Mouse (Mus musculus): ENCODE measurements at regions not wholly inside any gene's neighbourhood (a gene's known extent, or its start where the extent isn't known, plus 50 kb on each side); places are given as distances from the start of the nearest gene placed in this dataset.

GRCm38 (mm10) chr14:61896879-61897278, 289.6 kb downstream of the Kcnrg start:
- Histone ChIP-seq H3K9me3 (ENCODE audit: control insufficient read depth, low read length) (no peaks in the 10 kb centered on the region), H3K9ac (ENCODE audit: low read length) (no peak overlapping the region), H3K4me3 (ENCODE audit: low read depth, low read length) (no peak overlapping the region), H3K27ac (ENCODE audit: low read depth) (no peak overlapping the region), H3K36me3 (ENCODE audit: control insufficient read depth, insufficient read depth, low read length) (no peaks in the 10 kb centered on the region), H3K4me1 (replicated peaks; ENCODE audit: control insufficient read depth, insufficient read depth, low read length) (no peaks in the 10 kb centered on the region), H3K27me3 (replicated peaks; ENCODE audit: control insufficient read depth, insufficient read depth, low read length) (no peaks in the 10 kb centered on the region), H3K4me2 (ENCODE audit: low read length) (no peak overlapping the region)
- DNase-seq (ENCODE audit: low spot score) (no peak), ATAC-seq (replicated peaks; ENCODE audit: low FRiP score, low TSS enrichment, low read depth) (no peak)
- whole genome bisulfite sequencing = 93% methylated on average over 5 of the region's 5 CpGs

GRCm38 (mm10) chr14:61898664-61899063, 291.4 kb downstream of the Kcnrg start:
- no peak overlapping the region for H3K4me2 ChIP-seq (ENCODE audit: low read length)
- no peaks in the 10 kb centered on the region for H3K9me3 ChIP-seq (ENCODE audit: control insufficient read depth, low read length)
- H3K4me1 ChIP-seq (replicated peaks; ENCODE audit: control insufficient read depth, insufficient read depth, low read length) = no peaks in the 10 kb centered on the region
- H3K36me3 ChIP-seq (ENCODE audit: control insufficient read depth, insufficient read depth, low read length) = no peaks in the 10 kb centered on the region
- 85% methylated on average over 10 of the region's 10 CpGs for WGBS
- no peak overlapping the region for H3K9ac ChIP-seq (ENCODE audit: low read length)
- no peaks in the 10 kb centered on the region for H3K27me3 ChIP-seq (replicated peaks; ENCODE audit: control insufficient read depth, insufficient read depth, low read length)
- H3K4me3 ChIP-seq (ENCODE audit: low read depth, low read length) = no peak overlapping the region
- DNase-seq (ENCODE audit: low spot score) = no peak
- no peak for ATAC-seq (replicated peaks; ENCODE audit: low FRiP score, low TSS enrichment, low read depth)
- H3K27ac ChIP-seq (ENCODE audit: low read depth) = no peak overlapping the region

DNA sequence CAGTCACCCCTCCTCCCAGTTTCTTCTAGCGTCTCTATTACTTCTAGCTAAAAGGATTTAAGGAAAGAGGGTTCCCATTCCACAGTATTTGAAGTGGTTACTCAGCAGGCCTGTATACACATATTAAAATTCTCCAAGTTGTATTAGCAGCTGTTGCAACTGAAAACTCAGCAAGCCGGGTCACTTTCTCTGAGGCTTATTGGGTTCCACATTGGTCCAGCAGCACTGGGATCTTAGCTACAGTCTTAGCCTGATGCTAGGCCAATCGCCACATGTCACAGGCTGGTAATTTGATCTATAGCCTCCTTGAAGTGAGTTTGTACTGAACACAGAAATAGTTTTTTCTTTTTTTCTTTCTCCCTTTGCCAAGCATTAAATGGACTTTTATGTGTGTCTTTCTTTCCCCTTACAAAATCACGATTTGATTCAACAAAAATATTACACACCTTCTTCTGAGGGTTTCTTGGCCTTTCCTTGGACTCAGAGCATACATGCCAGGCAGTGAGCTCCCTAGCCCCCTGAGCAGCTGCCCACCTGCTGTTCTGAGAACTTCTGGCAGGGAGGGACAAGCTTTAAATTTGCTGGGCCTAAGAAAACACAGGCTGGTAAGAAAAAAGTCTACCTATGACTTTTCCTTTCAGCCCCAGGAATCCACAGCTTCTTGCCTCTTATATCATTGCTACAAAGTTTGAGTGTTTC, 297.3 kb downstream of the Kcnrg start:
- no peaks in the 10 kb centered on the region for H3K4me1 ChIP-seq (replicated peaks; ENCODE audit: control insufficient read depth, insufficient read depth, low read length)
- no peak overlapping the region for H3K27ac ChIP-seq (ENCODE audit: low read depth)
- no peak overlapping the region for H3K9ac ChIP-seq (ENCODE audit: low read length)
- DNase-seq (ENCODE audit: low spot score) (no peak), ATAC-seq (replicated peaks; ENCODE audit: low FRiP score, low TSS enrichment, low read depth) (no peak)
- H3K4me3 ChIP-seq (ENCODE audit: low read depth, low read length) = no peak overlapping the region
- no peak overlapping the region for H3K4me2 ChIP-seq (ENCODE audit: low read length)
- H3K27me3 ChIP-seq (replicated peaks; ENCODE audit: control insufficient read depth, insufficient read depth, low read length) = no peaks in the 10 kb centered on the region
- no peaks in the 10 kb centered on the region for H3K36me3 ChIP-seq (ENCODE audit: control insufficient read depth, insufficient read depth, low read length)
- 71% methylated on average over 4 of the region's 4 CpGs for WGBS
- H3K9me3 ChIP-seq (ENCODE audit: control insufficient read depth, low read length) = no peaks in the 10 kb centered on the region

DNA sequence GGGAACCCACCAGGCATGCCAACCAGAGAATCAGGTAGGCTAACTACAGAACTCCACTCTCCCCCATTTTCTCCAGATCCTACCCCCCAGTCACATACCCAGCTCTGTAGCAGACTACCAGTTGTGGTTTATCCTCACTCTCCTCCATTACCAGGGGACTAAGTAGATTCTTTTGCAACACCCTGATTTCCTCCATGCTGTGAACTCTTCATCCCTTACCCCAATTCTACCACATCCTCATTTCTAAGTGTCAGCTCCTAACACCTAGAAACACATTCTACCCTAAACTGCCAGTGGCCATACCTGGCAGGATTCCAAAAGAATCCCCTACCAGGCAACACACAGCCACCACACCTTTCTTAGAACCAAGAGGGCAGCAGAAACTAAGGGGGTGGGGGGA, 310.9 kb downstream of the Kcnrg start:
- DNase-seq (ENCODE audit: low spot score) = no peak
- H3K9ac ChIP-seq (ENCODE audit: low read length) = no peak overlapping the region

GRCm38 (mm10) chr14:61931811-61932210, 324.6 kb downstream of the Kcnrg start:
- Histone ChIP-seq H3K27me3 (replicated peaks; ENCODE audit: control insufficient read depth, insufficient read depth, low read length) (no peaks in the 10 kb centered on the region), H3K9ac (ENCODE audit: low read length) (no peak overlapping the region), H3K4me3 (ENCODE audit: low read depth, low read length) (no peak overlapping the region), H3K9me3 (ENCODE audit: control insufficient read depth, low read length) (0 out of 2 replicates have a peak, but pooled peaks cover 2% of the 10 kb centered on the region), H3K4me1 (replicated peaks; ENCODE audit: control insufficient read depth, insufficient read depth, low read length) (no peaks in the 10 kb centered on the region), H3K4me2 (ENCODE audit: low read length) (no peak overlapping the region), H3K36me3 (ENCODE audit: control insufficient read depth, insufficient read depth, low read length) (no peaks in the 10 kb centered on the region), H3K27ac (ENCODE audit: low read depth) (no peak overlapping the region)
- ATAC-seq (replicated peaks; ENCODE audit: low FRiP score, low TSS enrichment, low read depth) (no peak), DNase-seq (ENCODE audit: low spot score) (no peak)
- WGBS = 78% methylated on average over 8 of the region's 8 CpGs

More for the DNA sequence above, 310.9 kb downstream of the Kcnrg start:
- H3K4me3 ChIP-seq (ENCODE audit: low read depth, low read length) = no peak overlapping the region
- H3K4me1 ChIP-seq (replicated peaks; ENCODE audit: control insufficient read depth, insufficient read depth, low read length) = no peaks in the 10 kb centered on the region
- H3K4me2 ChIP-seq (ENCODE audit: low read length) = no peak overlapping the region
- no peaks in the 10 kb centered on the region for H3K9me3 ChIP-seq (ENCODE audit: control insufficient read depth, low read length)
- H3K27ac ChIP-seq (ENCODE audit: low read depth) = no peak overlapping the region
- no peaks in the 10 kb centered on the region for H3K27me3 ChIP-seq (replicated peaks; ENCODE audit: control insufficient read depth, insufficient read depth, low read length)
- H3K36me3 ChIP-seq (ENCODE audit: control insufficient read depth, insufficient read depth, low read length) = no peaks in the 10 kb centered on the region
- no peak for ATAC-seq (replicated peaks; ENCODE audit: low FRiP score, low TSS enrichment, low read depth)

- DNase-seq (ENCODE audit: low spot score) (no peak), ATAC-seq (replicated peaks; ENCODE audit: low FRiP score, low TSS enrichment, low read depth) (no peak)
- H3K9ac ChIP-seq (ENCODE audit: low read length) = no peak overlapping the region
- H3K4me1 ChIP-seq (replicated peaks; ENCODE audit: control insufficient read depth, insufficient read depth, low read length) = peaks cover 3% of the 10 kb centered on the region; the same call in 1 of the 2 replicates
- 0 out of 2 replicates have a peak, but pooled peaks cover 2% of the 10 kb centered on the region for H3K9me3 ChIP-seq (ENCODE audit: control insufficient read depth, low read length)
- no peaks in the 10 kb centered on the region for H3K36me3 ChIP-seq (ENCODE audit: control insufficient read depth, insufficient read depth, low read length)
- no peak overlapping the region for H3K27ac ChIP-seq (ENCODE audit: low read depth)
- H3K4me2 ChIP-seq (ENCODE audit: low read length) = no peak overlapping the region
- WGBS = 83% methylated on average over 7 of the region's 7 CpGs
- no peak overlapping the region for H3K4me3 ChIP-seq (ENCODE audit: low read depth, low read length)
- no peaks in the 10 kb centered on the region for H3K27me3 ChIP-seq (replicated peaks; ENCODE audit: control insufficient read depth, insufficient read depth, low read length)
Observed at GRCm38 (mm10) chr14:61941682-61942081, 334.4 kb downstream of the Kcnrg start.

DNA sequence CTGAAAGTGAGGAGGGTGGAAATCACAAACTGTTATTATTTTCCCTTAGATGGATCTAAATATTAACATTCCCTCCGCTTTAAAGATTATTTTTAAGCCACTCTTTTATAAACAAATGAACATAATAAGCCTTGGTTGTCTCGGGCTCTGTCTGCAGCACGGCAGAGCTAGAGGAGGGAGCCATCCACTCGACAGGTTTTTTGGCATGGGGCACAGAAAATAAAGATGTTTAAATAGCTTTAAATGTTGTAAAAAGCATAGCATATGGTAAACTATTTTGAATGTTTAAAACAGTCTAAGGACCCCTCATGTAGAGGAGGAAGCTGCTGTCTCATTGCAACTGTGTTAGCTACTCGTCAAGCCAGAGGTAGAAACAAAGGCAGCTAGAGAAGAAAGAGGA, 338.4 kb downstream of the Kcnrg start:
- 32% methylated on average over 5 of the region's 5 CpGs for WGBS
- no peak for ATAC-seq (replicated peaks; ENCODE audit: low FRiP score, low TSS enrichment, low read depth)

GRCm38 (mm10) chr14:61949446-61949845, 342.2 kb downstream of the Kcnrg start:
- Histone ChIP-seq H3K4me1 (replicated peaks; ENCODE audit: control insufficient read depth, insufficient read depth, low read length) (peaks cover 13% of the 10 kb centered on the region), H3K36me3 (ENCODE audit: control insufficient read depth, insufficient read depth, low read length) (no peaks in the 10 kb centered on the region), H3K27me3 (replicated peaks; ENCODE audit: control insufficient read depth, insufficient read depth, low read length) (no peaks in the 10 kb centered on the region), H3K4me3 (ENCODE audit: low read depth, low read length) (no peak overlapping the region), H3K27ac (ENCODE audit: low read depth) (no peak overlapping the region; the same call in 1 of the 2 replicates), H3K4me2 (ENCODE audit: low read length) (no peak overlapping the region), H3K9ac (ENCODE audit: low read length) (no peak overlapping the region), H3K9me3 (ENCODE audit: control insufficient read depth, low read length) (no peaks in the 10 kb centered on the region)
- DNase-seq (ENCODE audit: low spot score) = no peak
- WGBS = 50% methylated on average over 6 of the region's 6 CpGs
- no peak for ATAC-seq (replicated peaks; ENCODE audit: low FRiP score, low TSS enrichment, low read depth)

More for the DNA sequence above, 338.4 kb downstream of the Kcnrg start:
- no peak overlapping the region for H3K4me3 ChIP-seq (ENCODE audit: low read depth, low read length)
- H3K27me3 ChIP-seq (replicated peaks; ENCODE audit: control insufficient read depth, insufficient read depth, low read length) = no peaks in the 10 kb centered on the region
- H3K4me1 ChIP-seq (replicated peaks; ENCODE audit: control insufficient read depth, insufficient read depth, low read length) = peaks cover 13% of the 10 kb centered on the region
- H3K4me2 ChIP-seq (ENCODE audit: low read length) = no peak overlapping the region
- H3K27ac ChIP-seq (ENCODE audit: low read depth) = no peak overlapping the region
- H3K9ac ChIP-seq (ENCODE audit: low read length) = no peak overlapping the region
- H3K9me3 ChIP-seq (ENCODE audit: control insufficient read depth, low read length) = no peaks in the 10 kb centered on the region
- H3K36me3 ChIP-seq (ENCODE audit: control insufficient read depth, insufficient read depth, low read length) = no peaks in the 10 kb centered on the region
- DNase-seq (ENCODE audit: low spot score) = no peak

- Histone ChIP-seq H3K4me2 (ENCODE audit: low read length) (no peak overlapping the region), H3K9ac (ENCODE audit: low read length) (no peak overlapping the region), H3K27ac (ENCODE audit: low read depth) (no peak overlapping the region; the same call in 1 of the 2 replicates), H3K4me1 (replicated peaks; ENCODE audit: control insufficient read depth, insufficient read depth, low read length) (peaks cover 13% of the 10 kb centered on the region), H3K36me3 (ENCODE audit: control insufficient read depth, insufficient read depth, low read length) (no peaks in the 10 kb centered on the region), H3K27me3 (replicated peaks; ENCODE audit: control insufficient read depth, insufficient read depth, low read length) (no peaks in the 10 kb centered on the region), H3K4me3 (ENCODE audit: low read depth, low read length) (no peak overlapping the region), H3K9me3 (ENCODE audit: control insufficient read depth, low read length) (no peaks in the 10 kb centered on the region)
- ATAC-seq (replicated peaks; ENCODE audit: low FRiP score, low TSS enrichment, low read depth) (no peak), DNase-seq (ENCODE audit: low spot score) (no peak)
- WGBS = 23% methylated on average over 3 of the region's 3 CpGs
Observed at GRCm38 (mm10) chr14:61950004-61950403, 342.4 kb upstream of the Rnaseh2b start.

Data from intestine, embryonic 14.5 days (tissue).